In the genomic region with DNA sequence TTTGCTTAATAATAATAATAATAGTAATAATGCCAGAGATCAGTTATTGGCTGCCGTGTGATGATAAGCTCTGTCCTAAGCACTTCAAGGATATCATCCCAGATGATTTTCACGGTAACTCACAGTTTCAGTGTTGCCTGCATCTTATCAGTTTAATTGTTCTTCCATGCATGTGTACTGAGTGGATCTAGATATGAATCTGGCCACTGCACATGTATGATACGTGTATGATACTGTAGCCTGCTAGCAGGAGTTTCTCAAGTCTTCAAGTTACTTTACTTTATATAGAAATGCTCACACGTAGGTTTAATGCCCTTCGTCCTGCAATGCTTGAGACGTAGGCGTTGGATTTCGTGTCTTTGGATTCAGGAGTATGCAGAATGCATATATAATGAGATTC, we compare ENCODE assay signal across 28 mouse cellular contexts.
"Had no signal": no experiment of that assay in that cellular context is flagged by ENCODE, and none has a peak within 500 bp of the region (broad histone marks: within the 10 kb centered on the region; RNA-seq: fewer than 3 reads in every experiment).

No protein-coding gene starts in this region.

- H3K4me2 ChIP-seq: embryonic facial prominence, embryonic 12.5 days; embryonic facial prominence, embryonic 13.5 days; embryonic facial prominence, embryonic 15.5 days; forebrain, embryonic 12.5 days; forebrain, embryonic 13.5 days; forebrain, embryonic 15.5 days had no signal

- H3K27ac ChIP-seq: embryonic facial prominence, embryonic 10.5 days; embryonic facial prominence, embryonic 12.5 days; embryonic facial prominence, embryonic 13.5 days; embryonic facial prominence, embryonic 15.5 days; forebrain, embryonic 10.5 days; forebrain, embryonic 12.5 days; forebrain, embryonic 13.5 days; forebrain, embryonic 15.5 days; gastrocnemius, adult 2 months; heart, adult 2 months had no signal

- H3K4me1 ChIP-seq: forebrain, embryonic 13.5 days; forebrain, embryonic 15.5 days had no signal

- DNase-seq: cerebellum, adult 2 months; cerebellum, adult 8-10 months; cerebellum, adult 9-10 months; cerebellum, adult 9-11 months; cerebellum, postnatal 10 days; cerebellum, postnatal 14 days; cerebellum, postnatal 25 days; cerebellum, postnatal 36 days; embryo, embryonic 11 days; forebrain, postnatal 0 days; gastrocnemius, adult 2 months; gastrocnemius, postnatal 10 days; gastrocnemius, postnatal 14 days; gastrocnemius, postnatal 25 days; gastrocnemius, postnatal 36 days; heart, adult 18-20 months; heart, adult 2 months had no signal

- H3K9ac ChIP-seq: embryonic facial prominence, embryonic 12.5 days; embryonic facial prominence, embryonic 13.5 days; embryonic facial prominence, embryonic 15.5 days; forebrain, embryonic 12.5 days; forebrain, embryonic 13.5 days; forebrain, embryonic 15.5 days; forebrain, postnatal 0 days had no signal

- H3K27me3 ChIP-seq: embryonic facial prominence, embryonic 12.5 days; embryonic facial prominence, embryonic 13.5 days; embryonic facial prominence, embryonic 15.5 days; forebrain, embryonic 12.5 days; forebrain, embryonic 13.5 days; forebrain, embryonic 15.5 days had no signal

- H3K9me3 ChIP-seq: embryonic facial prominence, embryonic 10.5 days; embryonic facial prominence, embryonic 12.5 days; embryonic facial prominence, embryonic 13.5 days; embryonic facial prominence, embryonic 15.5 days; forebrain, embryonic 10.5 days; forebrain, embryonic 12.5 days; forebrain, embryonic 13.5 days; forebrain, embryonic 15.5 days had no signal

- H3K4me3 ChIP-seq: embryonic facial prominence, embryonic 10.5 days; embryonic facial prominence, embryonic 12.5 days; embryonic facial prominence, embryonic 13.5 days; embryonic facial prominence, embryonic 15.5 days; erythroblast, embryonic 14.5 days; forebrain, embryonic 10.5 days; forebrain, embryonic 12.5 days; forebrain, embryonic 13.5 days; forebrain, embryonic 15.5 days; gastrocnemius, adult 2 months; heart, adult 2 months had no signal

- H3K36me3 ChIP-seq: embryonic facial prominence, embryonic 12.5 days; embryonic facial prominence, embryonic 13.5 days; embryonic facial prominence, embryonic 15.5 days; forebrain, embryonic 12.5 days; forebrain, embryonic 15.5 days had no signal

- ATAC-seq: forebrain, embryonic 13.5 days; forebrain, embryonic 14.5 days; forebrain, embryonic 15.5 days; forebrain, embryonic 16.5 days; forebrain, postnatal 0 days had no signal
